Mouse (Mus musculus): ENCODE measurements at regions not wholly inside any gene's neighbourhood (a gene's known extent, or its start where the extent isn't known, plus 50 kb on each side); places are given as distances from the start of the nearest gene placed in this dataset.

DNA sequence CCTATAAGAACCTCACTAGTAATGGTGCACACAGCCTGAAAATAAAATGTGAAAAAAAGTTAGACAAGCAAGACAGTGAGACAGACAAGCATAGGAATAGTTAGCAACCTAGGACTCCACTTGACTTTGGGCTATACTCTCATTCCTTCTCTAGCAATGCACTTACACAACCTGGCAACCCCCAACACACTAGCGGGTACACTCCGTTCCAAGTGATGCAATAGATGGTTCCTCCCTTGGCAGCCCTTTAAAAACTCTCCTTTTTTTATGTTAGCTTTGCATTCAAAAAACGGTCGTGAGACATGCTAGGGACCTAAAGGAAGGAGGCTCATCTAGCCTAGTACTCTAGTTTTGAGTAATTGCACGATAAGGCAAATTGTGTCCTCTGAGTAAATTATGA lies 184.8 kb downstream of the Srek1 start:
- TF ChIP-seq UBTF (IDR thresholded peaks at IDR 0.05; ENCODE audit: low read depth, low read length) = no peak
- no peak for TF ChIP-seq POLR2A (IDR thresholded peaks at IDR 0.05; ENCODE audit: low read depth, low read length)
- TF ChIP-seq ZC3H11A (IDR thresholded peaks at IDR 0.05; ENCODE audit: low read depth, low read length) = no peak
- no peak for TF ChIP-seq MEF2A (IDR thresholded peaks at IDR 0.05; ENCODE audit: borderline replicate concordance, low read depth, low read length)
- no peak for TF ChIP-seq MXI1 (IDR thresholded peaks at IDR 0.05; ENCODE audit: low read depth, low read length)
- no peak for TF ChIP-seq USF2 (conservative IDR thresholded peaks at IDR 0.05; ENCODE audit: low read depth, low read length)
